Mouse (Mus musculus) brown adipose tissue, adult 24 weeks (tissue): ENCODE results near the gene Tkfc. TPM values are rescaled to one million over a fixed set of nuclear protein-coding genes. Genes with fewer than 3 reads are reported as not detected.
"Not testable (repeated sequence)": the region's sequence is repeated elsewhere in the genome, so short reads cannot be mapped to it uniquely, and the experiment has no call there.

ENCODE experiments used
- H3K27ac ChIP-seq: fragments of 200-500 bp; replicated peaks from 2 replicates; pipeline ENCODE4 v1.5.1; 2012; ENCODE audit warnings: low read depth, mild to moderate bottlenecking, low read length
- H3K4me1 ChIP-seq: fragments of 200-500 bp; 2 replicates; pipeline ENCODE4 v1.6.1; 2012; ENCODE audit warnings: low read length, mixed read lengths; ENCODE audit not compliant: control insufficient read depth, insufficient read depth, insufficient read length
- H3K4me3 ChIP-seq: fragments of 200-500 bp; 2 replicates; pipeline ENCODE4 v1.5.1; 2012; ENCODE audit warnings: low read depth, mild to moderate bottlenecking, low read length, moderate library complexity; ENCODE audit not compliant: insufficient read depth
- polyA plus RNA-seq: library from polyadenylated mRNA; stranded (reverse); fragments of >200 nt; gene quantifications from 2 replicates; pipeline ENCODE4 v1.2.4, GENCODE M21; 2012; ENCODE audit not compliant: missing spikeins, insufficient read depth, insufficient read length

Gene Tkfc
- polyA plus RNA-seq, 1 experiment, result 11.4 TPM

GRCm38 (mm10) chr19:10565217-10565616 lies 40.2 kb downstream of the Tkfc start:
- Histone ChIP-seq H3K4me3 (no peak overlapping the region), H3K4me1 (no peaks in the 10 kb centered on the region), H3K27ac (no peak overlapping the region)

- Histone ChIP-seq H3K4me1 (no peaks in the 10 kb centered on the region), H3K27ac (no peak overlapping the region), H3K4me3 (no peak overlapping the region)
Observed at GRCm38 (mm10) chr19:10564278-10564677, 41.2 kb downstream of the Tkfc start.

GRCm38 (mm10) chr19:10562351-10562750 lies 43.1 kb downstream of the Tkfc start:
- H3K27ac ChIP-seq, result peak overlapping the region; percentile 82
- no peak overlapping the region for H3K4me3 ChIP-seq
- H3K4me1 ChIP-seq, result no peaks in the 10 kb centered on the region

- H3K27ac ChIP-seq, result peak overlapping the region; percentile 82
- H3K4me1 ChIP-seq, result no peaks in the 10 kb centered on the region
- H3K4me3 ChIP-seq, result no peak overlapping the region
Observed at GRCm38 (mm10) chr19:10561558-10562314, 43.7 kb downstream of the Tkfc start.

GRCm38 (mm10) chr19:10560108-10560507 lies 45.3 kb downstream of the Tkfc start:
- H3K27ac ChIP-seq, result no peak overlapping the region
- peaks cover 4% of the 10 kb centered on the region; the same call in 1 of the 2 replicates for H3K4me1 ChIP-seq
- H3K4me3 ChIP-seq, result no peak overlapping the region

- H3K4me1 ChIP-seq, H3K4me3 ChIP-seq, H3K27ac ChIP-seq: not testable (repeated sequence)
Observed at GRCm38 (mm10) chr19:10557837-10558375, 47.5 kb downstream of the Tkfc start.

GRCm38 (mm10) chr19:10557430-10557829 lies 48.0 kb downstream of the Tkfc start:
- H3K4me3 ChIP-seq, result no peak overlapping the region
- peaks cover 4% of the 10 kb centered on the region; the same call in 1 of the 2 replicates for H3K4me1 ChIP-seq
- H3K27ac ChIP-seq, result no peak overlapping the region

- H3K27ac ChIP-seq, result no peak overlapping the region
- peaks cover 4% of the 10 kb centered on the region; the same call in 1 of the 2 replicates for H3K4me1 ChIP-seq
- H3K4me3 ChIP-seq, result no peak overlapping the region
Observed at GRCm38 (mm10) chr19:10557001-10557400, 48.5 kb downstream of the Tkfc start.

- peak within 1 kb of the TSS; percentile 90 for H3K4me3 ChIP-seq
- H3K4me1 ChIP-seq, result peaks cover 4% of the 10 kb centered on the region; the same call in 1 of the 2 replicates
- H3K27ac ChIP-seq, result peak within 1 kb of the TSS; percentile 80
Observed at GRCm38 (mm10) chr19:10555624-10556510, 49.6 kb downstream of the Tkfc start, which contains the start of gene Tmem216. Gene Tmem216 (minus strand): TSS chr19:10556238.

- no peak overlapping the region for H3K27ac ChIP-seq
- no peaks in the 10 kb centered on the region for H3K4me1 ChIP-seq
- no peak overlapping the region for H3K4me3 ChIP-seq
Observed at GRCm38 (mm10) chr19:10539454-10539853, 66.0 kb downstream of the Tkfc start.

Other genes with a start within 250 kb of the Tkfc start
- gene Syt7, start 216.6 kb downstream of the Tkfc start, polyA plus RNA-seq, result 2.3 TPM in 2 replicates
- not detected in 2 replicates for gene Lrrc10b, start 148.2 kb downstream of the Tkfc start, polyA plus RNA-seq
- not detected in 2 replicates for gene Ppp1r32, start 122.7 kb downstream of the Tkfc start, polyA plus RNA-seq
- 18.5 and 18.6 TPM in 2 replicates for gene Cpsf7, start 80.4 kb downstream of the Tkfc start, polyA plus RNA-seq
- gene Sdhaf2, start 79.5 kb downstream of the Tkfc start, polyA plus RNA-seq, result 57.1 and 65.5 TPM in 2 replicates
- 11.0 and 15.9 TPM in 2 replicates for gene Tmem216, start 49.4 kb downstream of the Tkfc start, polyA plus RNA-seq
- gene Cyb561a3, start 28.5 kb downstream of the Tkfc start, polyA plus RNA-seq, result 7.2 TPM in 2 replicates
- gene Tmem138, start 28.3 kb downstream of the Tkfc start, polyA plus RNA-seq, result 5.0 and 6.6 TPM in 2 replicates
- 89.1 and 92.5 TPM in 2 replicates for gene Ddb1, start 327 bp downstream of the Tkfc start, polyA plus RNA-seq
- gene Vwce, start 28.6 kb upstream of the Tkfc start, polyA plus RNA-seq, result not detected in 2 replicates
- not detected in 2 replicates for gene Pga5, start 72.4 kb upstream of the Tkfc start, polyA plus RNA-seq
- gene Vps37c, start 83.1 kb upstream of the Tkfc start, polyA plus RNA-seq, result 8.5 and 10.1 TPM in 2 replicates
- gene Cd5, start 133.3 kb upstream of the Tkfc start, polyA plus RNA-seq, result not detected in 2 replicates
- not detected in 2 replicates for gene Cd6, start 224.4 kb upstream of the Tkfc start, polyA plus RNA-seq
- gene Slc15a3, start 234.1 kb upstream of the Tkfc start, polyA plus RNA-seq, result 2.1 and 2.4 TPM in 2 replicates